Mouse (Mus musculus) skeletal muscle tissue, adult 2 months (tissue): ENCODE data around the gene Crybb3.
"Not testable (repeated sequence)": the region's sequence is repeated elsewhere in the genome, so short reads cannot be mapped to it uniquely, and the experiment has no call there.

Source experiments
- DNase-seq: peaks from one replicate; pipeline ENCODE4 v3.0.0-alpha.2; 2012; ENCODE audit warnings: low read depth, low spot score

Gene Crybb3

DNA sequence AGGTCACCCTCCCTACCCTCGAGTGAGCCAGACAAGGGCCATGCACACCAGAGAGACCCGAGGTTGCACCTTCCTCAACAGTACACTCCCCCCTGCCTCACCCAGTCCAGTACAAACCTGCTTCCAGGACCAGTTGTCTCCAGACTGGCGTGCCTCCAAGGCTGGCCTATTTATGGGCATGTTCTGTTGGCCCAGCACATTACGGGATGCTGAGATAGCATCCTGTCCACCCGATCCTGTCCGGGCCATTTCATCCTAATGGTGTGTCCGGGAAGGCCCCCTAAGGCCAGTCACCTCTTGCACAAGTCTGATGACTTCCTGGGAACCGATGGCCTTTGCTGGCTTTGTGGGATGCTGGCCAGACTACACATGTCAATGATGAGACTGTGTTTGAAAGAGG lies at the start of gene Crybb3:
Gene Crybb3, minus strand, starts transcription at position 146 of the 400 bp plus-strand sequence.
- no peak for DNase-seq

DNA sequence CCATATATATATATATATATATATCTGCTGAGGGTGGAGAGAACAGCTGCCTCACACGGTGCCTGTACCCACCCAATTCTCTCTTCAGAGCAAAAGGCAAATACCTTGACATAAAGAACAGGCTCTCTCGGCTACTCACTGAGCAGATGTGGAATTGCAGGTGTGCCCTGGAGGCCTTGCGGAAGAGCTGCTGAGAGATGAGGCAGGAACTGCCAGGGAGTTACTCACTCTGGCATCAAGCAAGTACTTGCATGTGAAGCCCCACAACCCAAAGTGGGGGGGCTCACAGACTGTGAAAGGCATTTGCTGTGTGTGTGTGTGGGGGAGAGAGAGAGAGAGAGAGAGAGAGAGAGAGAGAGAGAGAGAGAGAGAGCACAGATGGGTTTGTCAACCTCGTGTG lies 47.0 kb upstream of the Crybb3 start:
- DNase-seq, result no peak

DNA sequence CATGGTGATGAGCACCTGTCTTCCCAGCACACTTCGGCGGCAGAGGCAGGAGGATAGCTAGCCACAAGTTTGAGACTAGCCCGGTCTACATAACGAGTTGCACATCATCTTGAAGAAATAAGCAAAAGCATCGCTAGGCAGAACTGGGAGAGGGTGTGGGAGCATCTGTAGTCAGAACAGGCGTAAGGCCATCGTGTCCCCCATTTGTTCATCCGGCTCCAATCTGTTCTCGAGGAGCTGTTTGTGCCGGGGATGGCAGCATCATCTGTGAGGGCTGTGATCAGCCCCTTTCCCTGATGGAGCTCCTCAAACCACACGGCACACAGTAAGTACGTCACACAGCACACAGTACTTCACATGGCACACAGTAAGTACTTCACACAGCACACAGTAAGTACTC lies 45.1 kb upstream of the Crybb3 start:
- DNase-seq, result no peak

DNA sequence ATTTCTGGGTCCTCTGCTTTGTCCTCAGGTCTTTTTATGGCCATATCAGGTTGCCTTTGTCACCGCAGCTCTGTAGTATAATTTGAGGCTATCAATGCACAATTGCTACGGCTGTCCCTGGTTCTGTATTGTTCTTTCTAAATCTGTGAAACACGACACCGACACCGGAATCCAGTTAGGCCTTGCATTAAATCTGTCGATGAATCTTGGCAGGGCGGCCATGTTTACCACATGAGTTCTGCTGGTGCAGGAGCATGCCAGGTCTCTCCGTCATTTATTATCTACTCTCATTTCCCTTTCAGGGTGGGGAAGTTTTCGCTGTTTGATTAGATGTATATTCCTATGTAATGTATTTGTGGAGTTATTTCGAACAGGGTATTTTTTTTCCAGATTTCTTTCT lies 42.3 kb upstream of the Crybb3 start:
- no peak for DNase-seq

DNA sequence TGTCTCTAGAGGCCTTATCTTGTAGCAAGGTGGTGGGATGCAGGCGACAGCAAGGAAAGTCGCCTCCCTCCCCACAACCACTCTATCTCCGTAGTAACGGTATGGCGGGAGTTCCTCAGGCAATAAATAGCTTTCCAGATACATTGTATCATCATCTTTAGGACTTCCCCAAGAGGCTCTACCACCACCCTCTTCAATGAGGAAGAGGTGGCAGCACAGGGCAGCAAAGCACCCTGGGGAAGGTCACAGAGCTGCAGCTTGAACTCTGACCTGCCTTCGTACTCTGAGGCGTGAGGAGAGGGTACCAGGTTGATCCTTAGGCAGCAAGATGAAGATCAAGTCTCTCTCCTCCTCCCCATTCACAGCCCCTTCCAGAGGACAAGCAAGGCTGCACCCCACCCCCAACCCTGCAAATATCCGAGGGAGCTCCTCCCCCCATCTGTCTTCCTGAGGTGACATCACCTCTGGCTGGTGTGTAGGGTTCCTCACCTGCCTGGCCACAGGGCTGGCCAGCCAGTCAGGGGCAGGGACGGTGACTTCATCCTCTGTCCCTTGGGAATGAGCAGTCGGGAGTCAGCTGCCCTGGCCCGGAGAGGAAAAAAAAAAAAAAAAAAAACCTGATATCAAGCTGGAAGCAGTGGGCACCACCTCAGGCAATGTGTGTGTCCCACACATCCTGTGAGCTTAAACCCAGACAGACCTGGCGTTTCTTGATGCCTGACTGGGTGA lies 41.1 kb upstream of the Crybb3 start:
- DNase-seq, result peak; percentile 74

DNA sequence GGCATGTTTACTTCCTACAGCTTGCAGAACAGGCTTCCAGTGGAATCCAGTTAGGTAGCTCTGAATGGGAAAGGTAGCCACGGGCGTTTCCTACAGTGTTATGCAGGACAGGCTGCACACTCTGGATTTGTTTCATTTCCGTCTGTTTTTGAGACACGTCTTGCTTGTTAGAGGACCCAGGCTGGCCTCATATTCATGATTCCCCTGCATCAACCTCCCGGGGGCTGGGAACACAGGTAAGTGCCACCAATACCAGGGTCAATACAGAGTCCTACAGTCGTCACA lies 40.1 kb upstream of the Crybb3 start:
- no peak for DNase-seq

DNA sequence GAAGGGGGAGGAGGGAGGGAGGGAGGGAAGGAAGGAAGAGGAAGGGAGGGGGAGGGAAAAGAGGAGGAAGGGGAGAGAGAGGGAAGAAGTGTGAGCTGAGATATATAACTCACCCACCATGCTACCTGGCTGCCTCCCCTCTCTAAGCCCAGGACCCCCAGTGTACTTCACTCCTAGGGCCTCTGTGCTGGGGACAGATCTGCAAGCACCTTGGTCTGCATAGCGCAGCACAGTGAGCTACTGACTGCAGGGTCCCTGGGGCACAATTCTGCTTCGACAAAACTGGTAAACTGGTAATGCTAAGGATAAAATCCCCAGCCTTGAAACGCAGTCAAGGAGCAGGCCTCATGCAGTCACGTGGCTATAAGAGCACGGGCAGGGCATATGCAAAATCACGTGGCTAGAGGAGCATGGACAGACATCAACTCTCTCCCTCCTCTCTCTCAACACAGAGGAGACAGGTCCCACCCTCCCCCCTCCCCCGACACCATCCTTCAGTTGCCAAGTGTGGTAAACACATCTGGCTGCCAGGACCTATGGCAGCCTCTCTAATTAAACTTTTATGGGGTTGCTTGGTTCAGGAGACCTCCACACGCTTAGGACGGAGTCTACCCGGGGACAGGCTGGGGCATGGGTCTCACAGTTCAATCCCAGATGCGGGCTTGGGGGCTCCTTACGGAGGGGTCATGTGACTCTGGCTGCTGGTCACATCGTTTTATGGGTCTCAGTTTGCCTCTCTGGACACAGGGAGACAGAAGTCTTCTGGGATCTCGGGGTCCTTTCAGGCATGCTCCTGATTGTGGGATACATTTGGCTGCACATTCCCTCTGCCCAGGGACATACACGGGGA lies 39.6 kb upstream of the Crybb3 start:
- no peak for DNase-seq

DNA sequence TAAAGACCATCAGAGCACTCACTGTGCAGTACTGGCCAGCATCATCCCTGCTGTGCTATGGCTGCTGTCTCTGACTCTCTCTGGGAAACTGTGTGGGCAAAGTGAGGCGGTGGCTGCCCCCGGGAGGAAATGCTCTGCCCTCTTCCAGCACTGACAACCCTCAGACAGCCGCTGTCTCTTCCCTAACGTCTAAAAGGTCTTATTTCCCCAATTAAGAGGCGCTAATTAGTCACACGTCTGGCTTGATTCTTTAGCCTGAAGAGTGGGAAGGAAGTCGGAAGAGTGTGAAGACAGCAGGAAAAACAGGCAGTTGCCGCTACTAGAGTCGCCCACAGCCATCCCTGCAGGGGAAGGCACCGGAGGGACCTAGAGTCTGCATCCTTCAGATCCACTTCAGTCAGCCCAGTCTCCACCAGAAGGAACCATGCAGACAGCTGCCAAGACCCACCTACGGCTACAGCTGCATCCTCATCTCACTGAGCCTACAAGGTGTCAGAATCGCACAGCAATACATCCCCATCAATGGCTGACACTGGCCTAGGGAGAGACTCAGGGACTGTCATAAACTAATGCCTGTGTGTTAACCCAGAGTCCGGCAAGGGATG lies 38.6 kb upstream of the Crybb3 start:
- DNase-seq, result no peak

DNA sequence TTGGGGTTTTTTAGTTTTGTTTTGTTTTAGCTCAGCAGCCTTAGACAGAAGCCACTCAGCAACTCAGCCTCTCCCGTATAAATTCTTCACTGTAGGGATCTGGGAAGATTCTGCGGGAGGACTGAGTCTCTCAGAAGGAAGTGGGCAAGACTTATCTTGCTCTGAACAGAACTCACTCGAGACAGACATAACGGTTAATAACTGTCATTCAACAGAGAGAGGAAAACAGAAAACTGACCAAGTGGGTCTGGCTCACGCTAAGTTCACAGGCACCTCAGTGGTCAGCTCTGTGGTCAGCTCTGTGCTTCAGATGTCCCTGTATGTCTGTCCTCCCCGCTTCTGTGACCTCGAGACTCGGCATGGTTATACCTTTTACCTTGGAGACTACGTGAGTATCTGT lies 37.9 kb upstream of the Crybb3 start:
- DNase-seq, result no peak

DNA sequence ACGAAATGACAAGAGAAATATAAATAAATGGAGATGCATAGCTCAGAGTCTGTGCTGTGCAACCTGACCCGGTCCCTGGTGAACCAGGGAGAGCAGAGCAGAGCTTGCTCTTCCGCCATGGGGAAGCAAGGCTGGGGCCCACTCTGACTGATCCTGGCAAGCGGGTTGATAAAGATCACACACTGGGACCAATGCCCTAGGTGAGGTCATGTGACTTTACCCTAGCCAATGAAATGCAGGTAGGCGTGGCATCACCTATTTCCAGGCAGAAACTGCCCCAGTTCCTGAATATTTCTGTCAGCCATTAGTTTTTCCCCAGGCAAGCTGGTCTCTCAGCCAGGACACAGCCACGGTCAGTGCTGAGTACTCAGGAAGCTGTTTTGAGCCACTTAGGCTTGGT lies 37.3 kb upstream of the Crybb3 start:
- no peak for DNase-seq

DNA sequence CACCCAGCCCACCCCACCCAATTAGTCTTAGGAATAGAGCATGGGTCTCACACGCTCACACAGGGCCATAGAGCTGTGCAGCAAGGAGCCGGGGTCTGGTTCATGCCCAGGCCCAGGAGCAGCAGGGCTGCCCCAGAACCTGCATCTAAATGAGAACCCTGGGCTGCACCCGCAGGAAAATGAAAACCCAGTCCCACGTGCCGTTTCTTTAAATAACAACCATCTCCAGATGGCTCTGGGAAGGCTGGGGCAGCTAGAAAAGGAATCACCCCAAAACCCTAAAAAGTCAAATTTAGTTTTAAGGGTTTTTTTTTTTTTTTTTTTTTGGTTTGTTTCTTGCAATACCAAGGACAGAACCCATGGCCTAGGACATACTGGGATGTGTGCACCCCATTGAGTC lies 36.0 kb upstream of the Crybb3 start:
- no peak for DNase-seq

DNA sequence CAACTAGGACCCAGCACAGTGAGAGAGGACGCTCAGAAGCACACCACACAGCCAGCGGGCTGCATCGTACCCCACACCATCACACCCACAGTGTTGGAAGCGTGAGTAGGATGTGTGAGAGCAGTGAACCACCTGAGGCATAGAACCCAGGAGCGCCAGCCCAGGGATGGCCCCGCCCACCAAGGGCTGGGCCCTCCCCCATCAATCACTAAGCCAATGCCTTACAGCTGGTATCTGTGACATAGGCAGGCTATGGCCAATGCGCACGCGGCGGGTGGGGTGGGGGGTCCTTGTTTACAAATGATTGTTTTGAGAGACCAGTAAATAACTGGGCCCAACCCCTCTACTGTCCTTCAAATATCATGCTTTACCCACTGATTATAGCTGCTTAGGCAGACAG lies 34.5 kb upstream of the Crybb3 start:
- no peak for DNase-seq

DNA sequence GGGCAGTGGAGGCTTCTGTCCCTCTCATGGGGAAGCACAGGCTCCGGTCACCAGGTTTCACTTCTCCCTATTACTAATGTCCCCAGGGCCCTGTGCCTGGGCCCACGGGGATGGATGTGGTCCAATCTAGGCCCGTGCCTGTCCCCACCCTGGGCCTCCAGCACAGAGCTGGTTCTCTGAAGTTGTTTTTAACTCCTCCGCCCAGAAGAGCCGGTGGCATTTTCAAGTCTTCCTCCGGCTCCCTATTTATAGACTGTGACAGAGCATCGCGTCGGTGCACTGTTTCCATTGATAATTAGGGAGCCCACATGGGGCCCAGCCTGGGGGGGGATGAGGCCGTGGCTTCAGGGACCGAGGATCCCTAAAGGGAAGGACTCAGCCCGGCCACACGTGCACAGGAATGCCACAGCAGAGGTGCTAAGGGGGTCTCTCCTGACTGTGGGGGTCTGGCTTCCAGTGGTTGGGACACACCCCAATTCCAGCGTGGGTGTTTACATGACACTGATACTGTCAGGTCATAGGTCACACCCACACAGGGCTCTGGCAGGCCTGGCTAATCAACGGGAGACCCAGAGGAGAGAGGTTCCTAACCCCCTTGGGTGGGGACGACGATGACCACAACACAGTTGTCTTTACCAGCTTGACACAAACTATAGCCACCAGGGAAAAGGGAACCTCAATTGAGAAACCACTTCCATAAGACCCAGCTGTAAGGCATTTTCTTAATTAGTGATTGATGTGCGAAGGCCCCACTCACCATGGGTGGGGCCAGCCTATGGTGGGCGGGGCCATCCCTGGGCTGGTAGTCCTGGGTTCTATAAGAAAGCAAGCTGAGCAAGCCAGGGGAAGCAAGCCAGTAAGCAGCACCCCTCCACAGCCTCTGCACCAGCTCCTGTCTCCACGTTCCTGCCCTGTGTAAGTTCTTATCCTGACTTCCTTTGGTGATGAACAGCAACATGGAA lies 33.2 kb upstream of the Crybb3 start:
- peak; percentile 78 for DNase-seq

DNA sequence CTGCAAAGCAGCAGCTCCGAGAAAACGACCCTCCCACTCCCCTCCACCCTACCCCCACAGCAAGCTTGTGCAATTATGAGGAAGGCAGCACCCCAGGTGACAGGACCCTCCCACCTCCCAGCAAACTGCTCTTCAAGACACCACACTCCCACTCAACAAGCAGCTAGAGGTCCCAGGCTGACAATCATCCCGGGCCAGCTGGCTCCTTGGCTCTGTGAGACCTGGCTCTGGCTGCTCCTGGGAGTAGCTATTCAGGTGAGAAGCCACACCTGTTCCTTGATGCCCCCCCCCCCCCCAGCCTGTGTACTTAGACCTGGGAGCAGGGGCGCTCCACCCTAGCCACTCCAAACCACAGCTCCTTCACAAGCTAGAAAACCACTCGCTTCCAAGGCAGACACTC lies 31.7 kb upstream of the Crybb3 start:
- DNase-seq, result no peak

DNA sequence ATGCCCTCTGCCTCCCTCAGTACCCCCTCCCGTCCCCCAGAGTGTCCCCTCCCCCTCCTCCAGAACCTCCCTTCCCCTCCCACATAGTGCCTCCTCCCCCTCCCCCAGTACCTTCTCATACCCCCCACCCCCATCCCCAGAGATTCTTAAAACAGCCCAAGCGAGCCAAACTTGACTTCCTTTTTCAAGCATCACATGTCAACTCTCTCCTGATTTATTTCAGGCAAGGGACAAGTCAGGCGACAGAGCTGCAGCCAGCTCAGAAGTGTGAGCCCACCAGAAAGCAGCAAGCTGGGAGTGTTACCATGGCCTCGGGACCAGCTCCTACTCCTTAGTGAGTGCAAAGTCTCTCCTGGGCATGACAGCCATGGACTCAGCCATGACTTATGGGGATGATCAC lies 30.0 kb upstream of the Crybb3 start:
- no peak for DNase-seq

DNA sequence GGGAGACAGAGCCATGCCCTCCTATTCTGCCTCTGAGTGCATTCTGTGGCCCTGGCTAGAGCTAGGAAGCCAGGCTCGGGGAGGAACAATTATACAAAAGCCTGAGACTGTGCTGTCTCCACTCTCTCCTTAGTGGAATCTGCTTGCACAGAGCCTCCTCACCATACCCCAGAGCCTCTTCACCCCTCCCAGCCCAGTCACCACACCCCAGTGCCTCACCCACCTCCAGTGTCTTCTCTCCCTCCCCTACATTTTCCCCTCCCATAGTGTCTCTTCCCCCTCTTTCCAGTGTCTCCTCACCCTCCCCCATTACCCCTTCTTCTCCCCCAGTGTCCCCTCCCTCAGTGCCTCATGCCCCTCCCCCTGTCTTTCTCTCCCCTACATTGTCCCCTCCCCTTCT lies 29.5 kb upstream of the Crybb3 start:
- DNase-seq, result no peak

DNA sequence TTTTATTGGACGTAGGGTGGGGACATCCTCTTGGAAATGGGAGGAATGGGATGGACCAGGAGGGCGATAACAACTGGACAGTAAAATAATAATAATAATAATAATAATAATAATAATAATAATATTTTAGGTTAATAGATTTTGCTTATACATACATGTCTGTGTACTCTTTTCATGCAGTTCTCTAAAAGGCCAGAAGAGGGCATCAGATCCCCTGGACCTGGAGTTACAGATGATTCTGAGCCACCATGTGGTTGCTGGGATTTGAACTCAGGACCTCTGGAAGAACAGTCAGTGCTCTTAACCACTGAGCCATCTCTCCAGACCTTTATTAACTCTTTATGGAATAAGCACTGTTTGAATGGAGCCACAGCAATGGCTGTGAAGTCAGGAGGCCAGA lies 28.3 kb upstream of the Crybb3 start:
- DNase-seq, result not testable (repeated sequence)

DNA sequence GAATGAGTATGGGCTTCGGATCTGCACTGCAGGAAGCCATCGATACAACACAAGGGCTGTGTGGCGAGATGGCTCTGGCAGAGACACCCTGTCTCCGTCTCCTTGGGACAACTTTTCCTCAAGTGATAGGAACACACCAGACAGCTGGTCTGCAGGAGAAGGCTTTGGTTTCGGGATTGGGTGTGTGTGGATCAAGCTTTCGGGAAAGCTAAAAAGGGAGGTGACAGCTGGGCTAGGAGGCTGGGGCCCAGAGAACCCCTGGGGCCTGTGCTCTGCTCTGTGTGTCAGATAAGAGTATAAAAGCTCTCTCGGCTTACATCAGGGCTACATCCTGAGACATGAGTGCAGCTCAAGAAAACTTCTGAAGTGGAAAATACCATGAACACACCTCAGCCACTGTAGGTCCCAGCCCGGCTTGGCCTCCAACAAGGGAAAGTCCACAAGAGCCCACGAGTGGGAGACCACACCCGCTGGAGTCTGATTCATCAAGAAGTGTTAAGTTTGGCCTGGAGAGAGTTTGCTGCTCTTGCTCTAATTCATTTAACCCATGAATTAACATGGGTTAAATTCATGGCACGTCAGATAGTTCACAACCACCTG lies 26.9 kb upstream of the Crybb3 start:
- no peak for DNase-seq

DNA sequence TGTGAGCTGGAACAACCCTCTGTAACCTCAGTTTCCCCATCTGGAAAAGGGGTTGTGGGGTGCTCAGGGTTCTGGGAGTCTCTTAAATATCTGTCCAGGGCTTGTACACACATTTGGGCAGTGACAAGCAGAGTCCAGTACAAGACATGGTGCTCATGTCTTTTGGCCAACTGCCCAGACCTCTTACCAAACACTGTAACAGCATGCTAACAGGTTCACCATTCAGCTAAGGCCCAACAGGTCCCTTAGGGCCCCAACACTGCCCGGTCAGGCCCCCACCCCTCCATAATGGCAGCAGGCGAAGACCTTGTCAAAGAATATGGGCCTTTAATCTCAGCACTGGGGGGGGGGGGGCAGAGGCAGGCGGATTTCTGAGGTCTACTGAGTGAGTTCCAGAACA lies 26.3 kb upstream of the Crybb3 start:
- peak; percentile 64 for DNase-seq

DNA sequence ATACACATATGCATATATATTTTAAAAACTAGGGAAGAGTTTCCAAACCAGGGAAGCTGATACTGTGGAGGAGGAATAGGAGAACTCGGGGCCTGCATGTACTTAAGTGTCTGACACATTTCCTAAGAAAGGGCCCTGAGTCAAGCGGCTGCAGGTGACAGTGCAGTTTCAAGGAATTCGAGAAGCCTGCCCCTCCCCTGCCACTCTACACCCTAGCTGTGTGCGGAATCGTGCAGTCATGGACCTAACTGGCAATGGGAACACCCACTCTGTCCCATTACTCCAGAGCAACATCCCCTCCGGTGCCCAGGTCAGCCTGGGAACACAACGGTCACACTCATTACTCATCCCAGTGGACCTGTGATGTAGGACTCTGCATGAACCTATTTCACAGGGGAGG lies 25.2 kb upstream of the Crybb3 start:
- peak; percentile 51 for DNase-seq

DNA sequence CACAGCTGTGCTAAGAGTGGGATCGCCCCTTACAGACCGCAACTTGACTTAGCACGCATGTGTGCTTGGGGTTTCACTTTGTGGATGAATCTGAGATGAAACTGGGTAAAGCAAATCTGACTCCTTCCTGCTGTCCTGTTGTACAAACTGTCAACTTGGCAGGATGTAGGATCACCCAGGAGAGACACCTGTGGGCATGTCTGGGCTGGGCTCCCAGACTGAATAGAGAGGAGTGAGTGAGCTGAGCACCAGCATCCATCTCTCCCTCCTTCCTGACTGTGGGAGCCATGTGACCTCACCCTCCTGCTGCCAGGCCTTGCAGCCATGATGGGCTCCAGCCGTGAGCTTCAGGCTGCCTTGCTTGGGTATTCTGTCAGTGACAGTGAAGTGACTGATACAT lies 24.1 kb upstream of the Crybb3 start:
- DNase-seq, result no peak
